Mouse (Mus musculus) c-Kit-negative CD71-positive TER-119-positive erythroid progenitor cells, embryonic 14.5 days (primary cell): ENCODE results near the gene Npr2.
"Not testable (repeated sequence)": the region's sequence is repeated elsewhere in the genome, so short reads cannot be mapped to it uniquely, and the experiment has no call there.

Experiments
- DNase-seq: peaks from one replicate; pipeline ENCODE4 v3.0.0-alpha.2; 2013; ENCODE audit warnings: low read depth, low spot score

Gene Npr2

GRCm38 (mm10) chr4:43631046-43631955 is at the start of gene Npr2:
Gene Npr2 (plus strand): TSS chr4:43631935.
- no peak for DNase-seq

- DNase-seq, result no peak
Measured at GRCm38 (mm10) chr4:43582241-43582640, 49.5 kb upstream of the Npr2 start.

GRCm38 (mm10) chr4:43583421-43583820 is 48.3 kb upstream of the Npr2 start:
- DNase-seq, result no peak

- no peak for DNase-seq
Measured at GRCm38 (mm10) chr4:43584444-43585416, 47.0 kb upstream of the Npr2 start, which contains the start of gene Msmp. Gene Msmp (minus strand): TSS chr4:43584494.

- DNase-seq, result no peak
Measured at GRCm38 (mm10) chr4:43585682-43586081, 46.1 kb upstream of the Npr2 start.

- DNase-seq, result no peak
Measured at GRCm38 (mm10) chr4:43586411-43586810, 45.3 kb upstream of the Npr2 start.

GRCm38 (mm10) chr4:43587681-43588080 is 44.1 kb upstream of the Npr2 start:
- DNase-seq, result no peak

- no peak for DNase-seq
Measured at GRCm38 (mm10) chr4:43591543-43591942, 40.2 kb upstream of the Npr2 start.

GRCm38 (mm10) chr4:43591961-43592360 is 39.8 kb upstream of the Npr2 start:
- DNase-seq, result no peak

GRCm38 (mm10) chr4:43593453-43593852 is 38.3 kb upstream of the Npr2 start:
- DNase-seq, result no peak

- DNase-seq, result not testable (repeated sequence)
Measured at GRCm38 (mm10) chr4:43596597-43596996, 35.1 kb upstream of the Npr2 start.

- peak; percentile 77 for DNase-seq
Measured at GRCm38 (mm10) chr4:43598200-43598599, 33.5 kb upstream of the Npr2 start.

GRCm38 (mm10) chr4:43598650-43599380 is 32.9 kb upstream of the Npr2 start:
- peak; percentile 48 for DNase-seq

GRCm38 (mm10) chr4:43600195-43600934 is 31.4 kb upstream of the Npr2 start:
- DNase-seq, result no peak

GRCm38 (mm10) chr4:43604099-43604498 is 27.6 kb upstream of the Npr2 start:
- no peak for DNase-seq

- DNase-seq, result peak; percentile 72
Measured at GRCm38 (mm10) chr4:43604751-43605685, 26.7 kb upstream of the Npr2 start.

GRCm38 (mm10) chr4:43612534-43612933 is 19.2 kb upstream of the Npr2 start:
- no peak for DNase-seq

GRCm38 (mm10) chr4:43613060-43613730 is 18.5 kb upstream of the Npr2 start:
- DNase-seq, result no peak
